Mouse (Mus musculus) gastrocnemius, postnatal 4 days (tissue): ENCODE data around the gene C1qtnf6. TPM values are rescaled to one million over a fixed set of nuclear protein-coding genes. Genes with fewer than 3 reads are reported as not detected.

Experiments
- DNase-seq, 2 experiments: peaks; one replicate each; pipeline ENCODE4 v3.0.0; 2021 to 2022; ENCODE audit warnings: low spot score in 2 of 2, mixed read lengths in 2 of 2
- total RNA-seq, 2 experiments: library from RNA; stranded (reverse); gene quantifications; 2 replicates each; pipeline ENCODE4 v1.2.3; 2021

C1qtnf6 gene
- total RNA-seq, 2 experiments from 2014 or later, result 66.7 to 75.1 TPM

DNA sequence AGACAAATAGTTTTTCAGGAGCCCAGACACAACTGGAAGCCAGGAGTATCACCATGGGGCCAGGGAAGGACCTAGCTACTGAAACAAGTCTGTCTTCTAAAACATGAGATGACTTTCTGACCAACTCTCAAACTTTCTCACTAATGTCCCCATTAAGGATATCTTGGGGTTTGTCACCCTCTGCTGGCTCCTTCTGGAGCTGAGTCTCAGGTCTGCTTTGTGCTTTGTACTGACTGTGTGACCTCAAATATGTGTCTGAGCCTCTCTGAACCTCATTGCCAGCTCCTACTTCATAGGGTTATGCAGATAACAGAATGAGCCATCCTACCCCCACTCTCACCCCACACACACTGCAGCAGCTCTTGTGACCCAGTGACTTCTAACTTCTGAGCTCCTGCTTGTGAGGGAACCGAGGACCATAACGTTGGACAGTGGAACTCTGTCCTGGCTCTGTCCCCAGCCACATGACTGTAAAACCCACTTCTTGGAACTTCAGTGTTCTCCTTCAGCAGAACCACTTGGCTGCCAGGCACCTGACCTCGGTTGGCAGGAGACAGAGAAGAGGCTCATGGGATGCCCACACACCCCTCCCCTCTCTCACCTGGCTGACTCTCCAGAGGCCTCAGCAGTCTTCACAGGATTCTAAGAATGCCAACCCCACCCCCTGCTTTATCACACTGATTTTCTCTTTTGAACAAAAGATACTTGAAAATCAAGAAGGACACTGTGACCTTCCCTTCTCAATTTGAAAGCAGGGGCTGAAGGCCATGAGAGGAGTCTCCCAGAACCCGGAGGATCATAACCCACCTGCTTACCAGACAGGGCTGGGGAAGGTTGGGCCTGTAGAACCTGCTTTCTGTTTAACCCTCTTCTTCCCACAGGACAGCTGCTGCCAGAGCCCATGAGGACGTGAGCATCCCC is 16.5 kb upstream of the C1qtnf6 start:
- DNase-seq, result no peak

DNA sequence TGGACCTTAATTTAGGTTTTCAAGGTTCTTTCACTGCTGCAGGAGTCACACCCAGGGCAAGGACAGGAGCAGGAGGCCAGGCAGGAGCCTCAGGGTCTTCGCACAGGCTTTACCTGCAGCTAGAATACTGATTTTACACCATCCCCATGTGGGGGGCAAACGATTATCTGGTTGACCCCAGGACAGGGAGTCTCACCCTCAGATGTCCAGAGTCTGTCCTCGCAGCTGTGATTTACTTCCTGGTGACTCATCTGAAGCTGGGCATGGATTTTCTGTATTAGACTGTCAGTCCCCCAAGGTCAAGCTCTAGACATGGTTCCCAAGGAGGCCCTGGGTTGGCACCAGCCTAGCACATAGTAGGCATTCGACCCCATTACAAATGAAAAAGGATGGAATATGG is 14.8 kb upstream of the C1qtnf6 start:
- no peak for DNase-seq

DNA sequence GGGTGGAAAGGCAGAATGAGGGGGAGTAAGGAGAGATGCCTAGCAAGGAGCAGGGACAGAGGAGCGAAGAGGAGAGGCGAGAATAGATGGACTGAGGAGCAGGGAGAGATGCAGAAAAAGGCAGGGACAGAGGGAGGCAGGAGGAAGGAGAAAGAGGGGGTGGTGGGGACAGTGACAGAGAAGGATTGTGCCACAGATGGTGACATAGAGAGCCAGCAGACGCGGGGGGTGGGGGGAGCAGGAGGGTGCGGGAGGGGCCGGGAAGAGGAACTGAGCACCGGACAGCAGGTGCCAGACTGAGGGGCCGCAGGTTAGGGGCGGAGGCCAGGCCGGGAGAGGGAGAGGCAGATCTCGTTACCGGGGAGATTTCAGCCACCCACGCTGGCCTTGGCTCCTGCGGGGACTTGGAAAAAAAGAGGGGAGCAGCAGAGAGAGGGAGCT is 13.4 kb upstream of the C1qtnf6 start, which contains the start of gene Sstr3:
Gene Sstr3 (minus strand): TSS at position 125 of the 441 bp plus-strand sequence.
- DNase-seq, result no peak

DNA sequence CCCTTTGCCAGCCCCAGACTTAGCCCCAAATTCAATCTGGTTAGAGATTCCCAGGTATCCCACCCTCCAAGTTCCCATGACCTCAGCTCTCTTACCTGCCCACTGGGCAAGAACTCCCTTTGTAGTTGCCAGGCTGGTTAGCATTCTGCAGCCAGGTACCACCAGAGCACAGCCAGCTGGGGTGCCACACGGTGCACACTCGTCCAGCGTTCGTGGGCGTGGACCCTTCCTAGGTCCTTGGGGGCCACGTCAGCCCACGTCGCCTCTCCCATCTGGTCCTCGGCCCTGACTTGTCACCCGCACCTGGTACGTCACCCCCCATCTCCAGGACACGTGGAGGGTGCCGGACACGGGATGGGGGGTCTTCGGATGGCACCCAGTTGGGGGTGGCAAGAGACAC is 12.8 kb upstream of the C1qtnf6 start:
- DNase-seq, result no peak

DNA sequence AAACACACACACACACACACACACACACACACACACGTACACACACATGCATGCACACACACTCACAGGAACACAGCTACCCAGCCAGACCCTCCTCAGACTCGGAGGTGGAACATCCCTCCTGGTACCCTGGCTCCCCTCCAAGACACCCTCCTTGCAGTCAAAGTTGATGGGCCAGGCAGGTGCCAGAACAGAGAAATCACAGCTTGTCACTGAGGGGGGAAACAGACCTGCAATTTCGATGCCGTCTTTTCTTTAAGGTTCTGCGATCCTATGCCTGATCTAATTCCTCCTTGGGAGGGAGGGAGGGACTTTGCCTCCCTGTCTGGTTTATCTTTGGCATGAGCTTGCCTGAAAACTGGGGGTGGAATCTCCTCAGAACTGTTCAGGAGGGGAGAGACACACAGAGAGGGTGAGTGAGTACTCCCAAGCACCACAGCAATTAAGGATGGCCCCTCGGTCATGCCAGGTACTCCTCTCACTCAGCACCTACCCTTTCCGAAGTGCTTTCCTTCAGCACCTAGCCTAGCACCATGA is 11.6 kb upstream of the C1qtnf6 start:
- no peak for DNase-seq

DNA sequence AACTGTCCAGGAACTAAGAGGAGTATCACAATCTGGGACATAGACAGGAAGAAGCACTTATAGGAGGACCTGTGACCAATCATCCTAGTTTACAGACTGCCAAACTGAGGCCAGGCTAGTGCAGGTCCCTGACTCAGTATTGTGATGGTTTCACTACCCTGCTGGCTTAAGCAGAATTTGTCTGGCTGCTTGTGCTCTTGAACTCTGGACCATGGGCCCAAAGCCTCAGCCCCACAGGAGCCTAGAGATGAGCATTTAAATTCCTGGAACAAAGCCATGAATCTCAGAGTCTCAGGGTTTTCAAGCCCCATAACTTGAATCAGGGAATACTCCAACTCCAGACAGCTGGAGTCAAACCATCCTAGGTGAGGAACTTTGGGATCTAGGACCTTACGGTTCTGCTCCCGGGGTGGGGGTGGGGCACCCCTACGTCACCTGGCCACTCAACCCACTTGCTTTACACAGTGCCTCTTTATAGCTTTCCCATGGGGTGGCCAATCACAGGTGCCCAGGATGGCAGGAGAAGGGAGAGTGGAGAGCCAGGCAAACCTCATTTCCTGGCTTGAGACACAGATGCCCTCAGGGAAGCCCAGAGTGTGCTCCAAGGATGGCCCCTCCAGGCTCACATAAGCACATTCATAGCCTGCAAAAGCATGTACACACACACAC is 11.0 kb upstream of the C1qtnf6 start:
- no peak for DNase-seq

DNA sequence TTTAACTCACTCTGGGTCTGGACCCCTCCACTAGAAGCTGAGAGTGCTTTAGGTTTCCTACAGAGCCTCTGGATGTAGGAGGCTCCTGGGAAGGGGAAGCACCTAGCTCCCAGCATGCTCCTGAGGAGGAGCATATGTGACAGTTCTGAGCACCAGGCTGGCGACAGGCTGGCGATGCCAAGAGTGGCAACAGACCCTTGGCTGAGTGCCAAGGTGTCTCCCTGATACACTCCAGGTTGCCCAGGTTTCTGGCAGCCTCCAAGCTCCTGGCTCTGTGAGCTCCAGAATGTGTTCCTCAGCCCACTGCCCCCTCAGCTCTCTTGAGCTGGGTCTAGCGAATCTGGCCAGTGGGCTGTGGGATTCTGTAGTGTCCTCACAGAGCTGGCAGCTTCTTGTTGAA is 10.4 kb upstream of the C1qtnf6 start:
- no peak for DNase-seq

DNA sequence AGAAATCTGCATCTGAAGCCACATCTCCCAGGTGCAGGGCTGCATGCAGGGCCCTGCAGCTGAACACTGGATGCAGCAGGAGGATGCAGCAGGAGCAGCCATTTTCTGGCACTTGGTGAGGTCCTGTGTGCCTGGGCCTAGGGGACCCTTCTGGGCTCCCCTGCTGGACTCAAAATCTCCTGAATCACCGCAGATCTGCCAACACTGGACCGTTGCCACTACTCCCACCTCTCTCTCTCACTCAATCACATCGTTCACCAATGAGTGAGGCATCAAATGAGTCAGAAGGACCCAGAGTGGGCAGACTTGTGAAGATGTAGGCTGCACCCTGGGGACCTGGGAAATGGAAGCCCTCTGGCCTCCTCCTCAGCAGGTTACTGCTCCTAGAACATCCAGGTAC is 9.8 kb upstream of the C1qtnf6 start:
- no peak for DNase-seq

DNA sequence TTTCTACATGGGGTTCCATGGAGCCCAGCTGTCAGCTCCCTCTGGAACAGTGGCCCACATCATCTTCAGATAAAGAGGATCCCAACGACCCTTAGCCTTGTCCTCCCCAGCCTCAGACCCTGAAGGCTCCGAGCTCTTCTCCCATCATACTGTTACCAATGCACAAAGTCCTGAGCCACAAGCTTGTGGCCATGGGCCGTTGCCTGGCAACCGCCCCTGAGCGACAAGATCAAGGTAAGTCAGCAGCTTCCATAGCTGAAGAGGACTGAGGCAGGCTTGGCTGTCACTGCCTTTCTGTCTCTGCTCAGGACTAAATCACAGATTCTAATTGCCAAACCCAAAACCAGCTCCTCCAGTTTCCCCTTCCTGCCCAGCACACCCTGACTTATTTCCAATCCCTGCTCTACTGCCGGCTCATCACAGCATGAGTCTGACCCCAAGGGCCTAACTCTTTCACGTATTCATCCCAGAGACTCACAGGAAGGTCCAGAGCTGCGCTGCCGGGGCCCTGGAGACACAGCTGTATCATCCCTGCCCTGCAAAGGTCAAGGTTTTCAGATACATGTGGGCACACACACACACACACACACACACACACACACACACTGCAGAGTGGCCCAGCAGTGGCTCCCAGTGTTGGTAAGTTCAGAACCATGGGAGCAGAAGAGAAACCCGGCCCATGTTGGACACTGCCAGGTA is 4.7 kb upstream of the C1qtnf6 start:
- no peak for DNase-seq

DNA sequence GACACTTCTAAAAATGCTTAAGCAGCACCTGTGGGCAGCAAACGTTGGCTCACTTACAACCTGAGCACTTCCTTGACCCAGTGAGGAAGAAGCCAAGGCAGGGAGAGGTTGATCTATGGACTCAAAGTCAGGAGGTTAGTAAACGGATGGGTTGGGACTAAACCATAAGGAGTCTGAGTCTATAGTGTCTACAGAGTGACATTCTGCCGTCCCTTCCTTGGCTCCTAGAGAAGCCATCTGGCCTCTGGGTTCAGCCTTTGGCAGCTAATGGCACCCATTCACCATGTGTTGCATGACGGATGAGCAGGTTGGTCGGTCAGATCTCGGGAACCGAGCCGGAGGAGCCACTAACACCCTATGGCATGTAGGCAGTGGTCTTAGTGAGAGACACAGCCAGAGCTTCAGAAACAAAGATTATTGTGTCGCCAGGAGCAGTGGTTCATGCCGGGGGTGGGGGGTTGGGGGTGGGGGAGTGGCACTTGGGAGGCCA is 2.2 kb upstream of the C1qtnf6 start:
- no peak for DNase-seq

DNA sequence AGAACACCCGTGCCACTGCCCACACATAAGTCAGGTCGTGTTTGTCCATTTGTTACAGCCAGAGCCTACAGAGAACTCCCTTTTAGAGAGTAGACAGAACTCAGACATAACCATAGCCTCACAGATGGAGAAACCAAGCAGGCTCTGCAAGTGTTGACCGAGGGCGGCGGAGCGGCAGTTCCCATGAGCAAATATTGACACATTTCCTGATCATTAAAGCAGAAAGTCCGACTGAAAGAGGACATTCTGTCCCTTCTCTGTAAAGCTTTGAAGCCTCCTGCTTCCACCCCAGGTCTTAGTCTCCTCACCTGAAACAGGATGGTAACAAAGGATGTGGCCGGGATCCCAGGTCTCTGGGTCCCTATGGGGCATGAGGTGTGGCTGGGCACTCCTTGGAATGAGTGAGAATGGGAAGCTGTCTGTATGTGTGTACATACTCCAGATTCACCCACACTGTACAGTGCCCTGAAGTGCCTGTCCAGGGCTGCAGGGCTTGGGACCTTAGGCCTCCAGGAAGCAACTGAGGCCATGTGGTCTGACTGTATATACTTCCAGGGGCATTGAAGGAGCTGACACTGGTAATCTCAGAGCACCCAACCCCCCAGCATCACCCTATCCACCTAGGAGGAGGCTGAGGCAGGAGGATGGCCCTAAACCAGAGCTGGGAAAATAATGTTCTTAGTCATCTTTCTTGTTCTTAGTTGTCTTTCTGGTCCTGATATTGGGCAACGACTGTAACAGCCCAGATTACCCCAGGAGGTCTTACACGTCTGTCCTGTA is 1.5 kb upstream of the C1qtnf6 start:
- no peak for DNase-seq

DNA sequence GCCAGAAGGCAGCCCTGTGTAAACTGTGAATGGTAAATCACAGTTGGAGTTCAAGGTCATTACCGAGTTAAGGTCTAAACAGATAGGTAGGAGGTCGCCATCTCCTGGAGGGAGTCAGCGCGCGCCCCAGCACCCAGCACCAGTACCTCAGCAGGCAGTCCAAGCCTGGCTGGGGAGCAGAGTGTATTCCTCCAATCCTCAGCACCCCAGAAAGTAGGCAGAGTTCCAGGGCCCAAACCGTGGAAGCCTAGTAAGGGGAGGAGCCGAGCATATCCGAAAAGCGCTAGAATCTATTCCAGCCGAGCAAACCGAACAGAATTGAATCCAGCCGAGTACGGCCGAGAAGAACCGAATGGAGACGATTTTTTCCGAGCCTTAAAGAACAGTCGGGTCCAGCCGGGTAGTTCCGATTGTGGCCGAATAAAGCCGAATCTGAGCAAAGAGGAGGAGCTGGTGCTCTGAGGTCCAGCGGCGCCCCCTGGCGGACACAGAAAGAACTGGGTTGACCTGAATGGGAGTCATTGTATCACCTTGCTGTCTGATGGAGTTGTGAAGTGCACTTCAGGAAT is 769 bp upstream of the C1qtnf6 start:
- DNase-seq, result peak; percentile 96 to 97

DNA sequence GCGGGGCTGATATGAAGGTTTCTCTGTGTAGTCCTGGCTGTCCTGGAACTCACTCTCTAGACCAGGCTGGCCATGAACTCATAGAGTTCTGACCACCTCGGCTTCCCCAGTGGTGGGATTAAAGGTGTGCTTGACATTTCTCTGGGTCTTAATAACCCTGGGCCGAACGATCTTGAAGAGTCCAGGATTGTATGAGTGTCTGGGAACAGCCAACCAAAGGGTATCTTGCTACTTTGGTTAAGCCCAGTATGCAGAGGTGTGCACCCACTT is 170 bp upstream of the C1qtnf6 start:
- DNase-seq, result no peak

DNA sequence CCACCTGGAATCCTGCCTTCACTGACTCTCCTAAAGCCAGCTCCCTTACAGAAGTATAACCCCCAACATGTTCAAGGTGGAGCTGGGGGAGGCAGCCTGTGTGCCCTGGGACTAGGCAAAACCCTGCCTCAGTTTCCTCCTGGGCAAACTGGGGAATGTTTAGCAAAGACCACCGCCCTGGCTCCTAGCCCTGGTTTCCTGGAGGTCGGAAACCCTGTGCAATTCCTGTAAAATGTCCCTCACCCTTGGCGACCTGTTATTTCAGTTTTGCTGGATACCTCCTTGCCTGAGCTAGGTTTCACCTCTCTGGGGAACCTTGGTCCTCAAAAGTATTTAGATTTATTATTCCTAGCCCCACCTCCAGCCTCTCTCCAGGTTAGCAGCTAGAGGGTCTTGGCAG is 1.1 kb downstream of the C1qtnf6 start:
- DNase-seq, result no peak

DNA sequence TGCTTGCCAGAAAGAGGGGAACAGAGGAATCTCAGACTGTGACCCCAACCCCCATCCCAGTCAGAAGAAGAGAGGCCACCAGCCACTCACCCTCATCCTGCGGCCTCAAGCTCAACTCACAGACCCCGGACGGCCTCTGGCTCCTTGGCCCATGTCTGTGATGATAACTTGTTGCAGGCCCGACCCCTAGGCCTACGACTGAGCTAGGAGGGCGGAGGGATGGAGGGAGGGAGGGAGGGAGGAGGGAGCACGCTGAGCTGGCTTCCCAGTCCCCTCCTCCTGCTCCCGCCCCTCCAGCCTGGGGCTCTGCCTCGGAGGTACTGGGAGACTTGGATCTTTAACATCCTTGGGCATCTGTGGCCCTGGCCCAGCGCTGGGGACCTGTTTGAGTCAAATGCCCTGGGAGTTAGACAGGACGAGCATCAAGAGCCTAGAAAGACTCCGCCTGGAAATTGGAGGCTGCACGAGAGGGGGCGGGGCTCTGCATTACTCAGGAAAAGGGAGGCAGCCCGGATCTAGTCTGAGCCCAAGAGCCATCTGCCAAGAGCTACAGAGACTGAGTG is 1.7 kb downstream of the C1qtnf6 start:
- DNase-seq, result peak; percentile 50 to 75

DNA sequence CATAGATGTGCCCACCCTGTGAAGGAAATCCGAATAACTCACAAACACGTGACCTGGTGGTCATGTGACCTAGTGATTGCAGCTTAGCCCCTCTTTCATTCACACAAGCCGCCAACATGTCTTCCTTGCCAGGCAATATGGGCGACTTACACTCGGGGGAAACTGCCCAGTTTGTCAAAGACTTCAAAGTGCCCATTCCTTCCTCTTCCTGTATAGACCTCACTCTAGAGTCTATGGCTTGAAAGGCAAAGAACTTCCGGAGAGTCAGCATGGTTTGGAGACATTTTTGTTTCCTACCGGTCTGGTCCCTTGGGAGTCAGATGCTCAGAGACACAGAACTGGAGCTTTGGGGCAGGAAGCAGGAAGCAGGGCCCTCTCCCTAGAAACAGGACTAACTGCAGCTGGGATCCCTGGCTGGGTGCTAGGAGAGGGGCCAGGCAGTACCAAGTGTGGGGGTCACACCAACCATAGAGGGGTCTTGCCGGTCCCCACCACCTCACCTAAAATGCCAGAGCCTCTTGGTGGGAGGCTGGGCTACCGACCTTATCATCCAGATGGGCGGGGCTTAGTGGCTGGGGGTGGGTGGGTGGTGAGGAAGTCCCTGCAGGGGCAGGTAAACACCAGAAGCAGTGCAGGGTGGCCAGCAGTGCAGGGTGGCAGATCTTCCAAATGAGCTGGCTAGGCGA is 2.3 kb downstream of the C1qtnf6 start:
- peak in 1 of 2 experiments; percentile 47 for DNase-seq

DNA sequence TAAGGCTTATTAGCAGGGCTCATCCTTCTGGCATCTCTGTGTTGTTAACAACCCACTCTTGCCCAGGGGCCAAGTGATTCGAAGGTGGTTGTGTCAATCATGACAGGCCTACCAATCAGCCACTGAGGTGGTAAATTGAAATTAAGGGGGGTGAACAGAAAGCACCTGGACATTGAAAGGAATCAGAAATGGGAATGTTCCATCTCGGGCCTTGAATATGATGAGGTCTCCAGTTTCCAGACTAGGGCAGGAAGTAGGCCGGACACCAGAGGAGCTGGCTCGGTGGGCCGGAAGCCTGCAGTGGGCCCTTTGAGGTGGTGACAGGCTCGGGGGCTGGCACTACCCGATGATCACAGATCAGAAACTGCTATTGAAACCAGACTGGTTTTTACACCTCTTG is 3.2 kb downstream of the C1qtnf6 start:
- DNase-seq, result no peak

DNA sequence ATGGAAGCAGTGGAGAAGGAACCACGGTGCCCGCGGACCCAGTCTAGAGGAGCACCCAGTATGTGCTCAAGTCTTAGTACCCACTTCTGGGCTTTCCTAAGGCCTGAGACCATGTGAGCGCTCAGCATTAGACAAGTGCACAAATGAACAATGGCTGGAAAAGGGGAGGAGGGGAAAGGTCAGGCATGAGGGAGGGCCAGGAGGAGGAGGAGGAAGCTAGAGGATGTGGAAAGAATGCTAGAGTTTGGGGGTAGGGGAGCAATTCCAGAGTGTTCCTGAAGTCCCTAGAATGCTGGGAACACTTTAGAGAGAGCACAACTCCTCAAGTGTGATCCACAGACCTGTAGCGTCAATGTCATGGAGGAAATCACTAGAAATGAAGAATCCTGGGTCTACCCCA is 7.1 kb downstream of the C1qtnf6 start:
- DNase-seq, result no peak

DNA sequence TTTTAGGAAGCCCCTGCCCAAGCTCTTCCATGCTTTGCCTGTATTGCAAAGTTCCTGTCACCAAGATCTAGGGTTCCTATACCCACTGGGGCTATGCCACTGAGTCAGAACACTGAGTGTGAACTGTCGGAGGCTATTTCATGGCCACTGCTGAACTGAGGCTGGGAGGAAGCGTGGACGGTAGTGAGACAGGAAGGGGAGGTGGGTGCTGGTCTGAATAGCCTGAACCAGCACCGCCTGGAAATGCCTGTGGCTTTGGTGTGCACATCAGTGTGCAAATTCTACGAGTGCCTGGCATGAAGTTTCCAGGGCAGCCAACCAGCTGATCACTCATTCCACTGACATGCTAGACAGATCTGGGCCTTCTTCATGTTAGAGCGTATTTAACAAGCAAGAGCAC is 9.3 kb downstream of the C1qtnf6 start:
- no peak for DNase-seq

DNA sequence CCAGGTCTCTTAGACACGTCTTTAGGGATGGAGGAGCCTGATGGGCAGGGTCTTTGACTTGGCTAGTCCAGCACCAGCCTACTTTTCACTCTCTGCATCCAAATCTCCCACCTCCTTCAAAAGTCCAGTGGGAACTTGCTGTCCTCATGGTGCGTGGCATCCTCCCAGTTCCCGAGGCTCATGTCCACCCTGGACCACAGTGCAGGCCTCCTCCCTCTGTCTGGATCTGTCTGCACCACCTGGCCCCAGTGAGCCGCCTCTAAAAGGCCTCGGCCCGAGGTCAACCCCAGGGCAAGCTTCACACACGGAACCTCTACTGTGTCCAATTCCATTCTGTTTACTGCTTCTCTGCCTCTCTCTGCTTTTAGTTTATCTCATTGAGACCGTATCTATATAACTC is 9.9 kb downstream of the C1qtnf6 start:
- DNase-seq, result no peak
